Comparison of ENCODE assay signal across 8 mouse cellular contexts in the genomic region with DNA sequence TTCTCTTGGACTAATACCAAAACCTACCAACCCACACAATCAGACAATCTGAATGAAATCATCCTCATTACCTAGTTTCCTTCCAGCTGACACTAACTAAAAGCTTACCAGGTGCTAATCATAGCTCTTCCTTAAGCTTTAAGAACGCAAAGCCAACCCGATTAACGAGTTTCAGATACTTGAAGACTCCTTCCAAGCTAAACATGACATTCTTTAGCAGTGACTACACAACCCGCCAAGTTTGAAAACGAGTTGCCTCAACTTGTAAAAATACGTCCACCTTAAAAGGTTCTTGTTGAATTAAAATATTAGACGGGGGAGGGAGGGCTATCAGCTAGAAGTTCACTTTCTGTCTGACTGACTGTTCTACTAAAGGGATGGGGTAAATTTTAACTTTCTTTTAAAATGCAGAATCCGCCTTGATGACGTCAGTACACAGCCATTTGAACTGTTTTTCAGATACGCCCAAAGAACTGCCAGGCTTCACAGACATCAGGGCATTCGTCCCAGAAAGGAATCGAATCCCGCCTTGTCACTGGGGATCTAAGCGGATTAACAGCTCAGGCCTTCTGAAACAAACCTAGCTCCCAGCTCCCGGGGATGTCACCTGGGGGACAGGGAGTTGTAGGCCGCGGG. TPM values are rescaled to one million over a fixed set of nuclear protein-coding genes. Genes with fewer than 3 reads are reported as not detected.
DNase-seq lines count a peak whose midpoint lies in the region; ATAC-seq and TF ChIP-seq lines count a peak whose summit lies in the region.

No protein-coding gene starts in this region.

- no peaks in the 10 kb centered on the region for H3K4me1 ChIP-seq in heart, adult 2 months (ENCODE audit: control insufficient read depth, insufficient read depth, low read length)
- H3K4me1 ChIP-seq in embryonic fibroblast, embryonic 13.5 days (ENCODE audit: control insufficient read depth, insufficient read depth, low read length): no peaks in the 10 kb centered on the region

- H3K36me3 ChIP-seq in heart, adult 2 months (ENCODE audit: control insufficient read depth, insufficient read depth, low read length): no peaks in the 10 kb centered on the region

- under 1% methylated on average over 17 of the region's 17 CpGs for WGBS in heart, adult 2 months

- no peak for TF ChIP-seq EP300 in heart, adult 2 months (IDR thresholded peaks at IDR 0.05; ENCODE audit: insufficient read depth, low read depth, low read length)

- intact Hi-C loops in heart, adult 2 months (cut with DNase I): no loop called here

- no peak overlapping the region for H3K27ac ChIP-seq in heart, adult 2 months
- H3K27ac ChIP-seq in embryonic fibroblast, embryonic 13.5 days (ENCODE audit: insufficient read depth, low read length): peak overlapping the region; percentile 69

- H3K79me2 ChIP-seq in heart, adult 2 months (replicated peaks; ENCODE audit: control insufficient read depth, insufficient read depth, low read length): no peaks in the 10 kb centered on the region

- H3K27me3 ChIP-seq in heart, adult 2 months (ENCODE audit: control insufficient read depth, insufficient read depth, low read length): no peaks in the 10 kb centered on the region

- no peak for TF ChIP-seq CTCF in heart, adult 2 months (IDR thresholded peaks at IDR 0.05)
- TF ChIP-seq CTCF in embryonic fibroblast, embryonic 13.5 days (IDR thresholded peaks at IDR 0.05; ENCODE audit: borderline replicate concordance, insufficient read depth, low read length): no peak

- H3K4me3 ChIP-seq in heart, adult 2 months: peak overlapping the region; percentile 80
- peak overlapping the region; percentile 91 for H3K4me3 ChIP-seq in embryonic fibroblast, embryonic 13.5 days (ENCODE audit: insufficient read depth, low read length)

- peak overlapping the region; percentile 29 for H3K9ac ChIP-seq in heart, adult 2 months (ENCODE audit: low read depth, low read length)

- ATAC-seq in inflammation-experienced regulatory T-cells, adult 6 months: peak; percentile 32

- no peak for TF ChIP-seq POLR2A in heart, adult 2 months (IDR thresholded peaks at IDR 0.05; ENCODE audit: insufficient read depth, low read depth, low read length)
- peak; percentile 16; the same call in 1 of the 2 replicates for TF ChIP-seq POLR2A in embryonic fibroblast, embryonic 13.5 days (IDR thresholded peaks at IDR 0.05; ENCODE audit: low read depth, low read length)

- DNase-seq in heart, adult 2 months: no peak
- no peak for DNase-seq in heart, postnatal 4 days
- DNase-seq in ES-CJ7 (ENCODE audit: low read depth, low spot score): peak; percentile 53
- peak; percentile 66 for DNase-seq in mesoderm, embryonic 11.5 days (ENCODE audit: low read depth, low spot score)
- DNase-seq in layer of hippocampus, adult 9-11 months: no peak
- DNase-seq in adrenal gland, adult 18-20 months (ENCODE audit: low spot score in 2 of 2): no peak

RNA-seq across cellular contexts. Expression of a gene that starts 0.6 kb away (rescaled TPM):
- total RNA-seq in heart, adult 2 months (2021): 1 to 10 TPM in 1 of 2 experiments, under 1 TPM in 1; 0.70 to 4.6 TPM
- 0.21 and 0.41 TPM in 2 replicates for polyA plus RNA-seq in heart, adult 2 months (2012; rRNA removed)
- 10 to 100 TPM; 20.9 to 28.3 TPM for total RNA-seq in heart, postnatal 4 days (2021)
- polyA plus RNA-seq in embryonic fibroblast, embryonic 13.5 days (2011; ENCODE audit: insufficient read length, low read depth, missing spikeins): 27.9 and 37.8 TPM in 2 replicates
- polyA plus RNA-seq in inflammation-experienced regulatory T-cells, adult 6 months (2017; shearing (Covaris generic)): 10 to 100 TPM in 1 of 3 experiments, 1 to 10 TPM in 2; 2.6 to 13.5 (median 3.7) TPM
- total RNA-seq in adrenal gland, adult 18-20 months (2021): 1 to 10 TPM; 1.0 to 1.4 TPM

Comparison
In these comparisons a context has a peak if more than half of its experiments do, and no peak if none do; other contexts are left out.
1. DNase-seq: peak in ES-CJ7 (single experiment) and mesoderm, embryonic 11.5 days (single experiment); none in heart, adult 2 months (0 of 2), heart, postnatal 4 days (single experiment), layer of hippocampus, adult 9-11 months (single experiment) and adrenal gland, adult 18-20 months (0 of 2).